Mouse (Mus musculus): ENCODE measurements around the gene Lin52.

- TF ChIP-seq POLR2A (IDR thresholded peaks at IDR 0.05; ENCODE audit: borderline replicate concordance, extremely low read depth, insufficient read depth, insufficient read length, poor library complexity, severe bottlenecking) (no peak), CTCF (IDR thresholded peaks at IDR 0.05; ENCODE audit: borderline replicate concordance, extremely low read depth, insufficient read depth, insufficient read length) (no peak)
These were observed 5.7 kb downstream of the Lin52 start for GRCm38 (mm10) chr12:84456911-84457310.
